Mouse (Mus musculus) intestine, postnatal 0 days (tissue): ENCODE data around the gene Smug1. TPM values are rescaled to one million over a fixed set of nuclear protein-coding genes. Genes with fewer than 3 reads are reported as not detected.

ENCODE experiments used
- ATAC-seq: fragments of 200-750 bp; cut with Nextera tagmentation; 2 replicates; pipeline ENCODE4 v1.8.0; 2017; ENCODE audit warnings: mild to moderate bottlenecking, moderate TSS enrichment, moderate library complexity
- H3K27ac ChIP-seq: fragments of 300-500 bp; sonication (generic); 2 replicates; pipeline ENCODE4 v1.5.1; 2014; ENCODE audit warnings: mild to moderate bottlenecking, low read depth, low read length, moderate library complexity
- H3K27me3 ChIP-seq: fragments of 300-500 bp; sonication (generic); replicated peaks from 2 replicates; pipeline ENCODE4 v1.6.1; 2014; ENCODE audit warnings: low read length, mixed read lengths; ENCODE audit not compliant: control insufficient read depth, insufficient read depth
- H3K36me3 ChIP-seq: fragments of 300-500 bp; sonication (generic); 2 replicates; pipeline ENCODE4 v1.6.1; 2014; ENCODE audit warnings: mild to moderate bottlenecking, moderate library complexity; ENCODE audit not compliant: control insufficient read depth, insufficient read depth
- H3K4me1 ChIP-seq: fragments of 300-500 bp; sonication (generic); replicated peaks from 2 replicates; pipeline ENCODE4 v1.6.1; 2014; ENCODE audit warnings: antibody characterized with exemption, low read length, mixed read lengths; ENCODE audit not compliant: control insufficient read depth, insufficient read depth
- H3K4me2 ChIP-seq: fragments of 300-500 bp; sonication (generic); replicated peaks from 2 replicates; pipeline ENCODE4 v1.6.1; 2014; ENCODE audit warnings: low read depth, mild to moderate bottlenecking, moderate library complexity
- H3K4me3 ChIP-seq: fragments of 300-500 bp; sonication (generic); 2 replicates; pipeline ENCODE4 v1.5.1; 2014; ENCODE audit warnings: low read depth, low read length
- H3K9ac ChIP-seq: fragments of 300-500 bp; sonication (generic); 2 replicates; pipeline ENCODE4 v1.6.1; 2014; ENCODE audit warnings: mild to moderate bottlenecking, low read depth, low read length
- H3K9me3 ChIP-seq: fragments of 300-500 bp; sonication (generic); 2 replicates; pipeline ENCODE4 v1.6.1; 2016; ENCODE audit warnings: mixed run types; ENCODE audit not compliant: control insufficient read depth
- CTCF ChIP-seq: sonication (generic); IDR thresholded peaks from 2 replicates; pipeline ENCODE4 v1.5.1; 2016; ENCODE audit warnings: low read depth, mild to moderate bottlenecking, control low read depth, antibody characterized with exemption, moderate library complexity
- WGBS: fragments of 180-500 bp; shearing (Covaris S2); extraction: QIAGEN DNeasy Blood & Tissue Kit; methylation state at CpG from one replicate; pipeline ENCODE4 v1.1.7; 2014; 5-methylcytosine and 5-hydroxymethylcytosine counted together
- polyA plus RNA-seq: library from polyadenylated mRNA; unstranded; fragments of >200 nt; fragmentation: Nextera tagmentation; extraction: Ambion mirVana; gene quantifications from 2 replicates; pipeline ENCODE4 v1.2.1, GENCODE M21; 2015

Gene Smug1
- polyA plus RNA-seq, 1 experiment from 2014 or later, result 9.2 TPM

DNA sequence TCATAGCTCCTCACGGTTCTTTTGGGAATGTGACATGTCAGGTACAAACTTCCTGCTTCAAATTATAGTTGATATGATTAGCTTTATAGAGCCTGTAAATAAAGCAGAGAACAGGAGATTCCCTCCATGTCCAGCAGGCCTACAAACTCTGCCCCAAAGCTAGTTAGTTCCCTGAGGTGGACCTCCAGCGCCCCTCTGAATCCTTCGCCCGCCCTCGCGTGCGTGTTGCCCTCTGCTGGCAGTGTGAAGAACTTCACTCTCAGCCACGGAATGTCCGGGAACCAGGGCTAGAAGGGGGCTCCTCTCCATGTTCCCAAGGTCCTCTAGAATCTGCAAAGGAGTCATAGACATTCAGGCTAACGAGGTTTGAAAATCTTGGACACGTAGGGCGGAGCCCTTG is 11.2 kb upstream of the Smug1 start:
- Histone ChIP-seq H3K9me3 (no peaks in the 10 kb centered on the region), H3K4me1 (peaks cover 4% of the 10 kb centered on the region; the same call in 1 of the 2 replicates), H3K36me3 (no peaks in the 10 kb centered on the region), H3K9ac (no peak overlapping the region), H3K4me2 (no peak overlapping the region), H3K4me3 (no peak overlapping the region), H3K27me3 (peaks cover 80% of the 10 kb centered on the region), H3K27ac (no peak overlapping the region)
- WGBS, result 14% methylated on average over 12 of the region's 12 CpGs
- TF ChIP-seq CTCF, result peak; percentile 87
- ATAC-seq, result no peak

- Histone ChIP-seq H3K4me3 (no peak overlapping the region), H3K4me2 (peak overlapping the region; percentile 48; the same call in 1 of the 2 replicates), H3K27ac (no peak overlapping the region), H3K9ac (no peak overlapping the region), H3K27me3 (peaks cover 82% of the 10 kb centered on the region), H3K9me3 (no peaks in the 10 kb centered on the region), H3K4me1 (peaks cover 4% of the 10 kb centered on the region; the same call in 1 of the 2 replicates), H3K36me3 (no peaks in the 10 kb centered on the region)
- TF ChIP-seq CTCF, result no peak
- 6% methylated on average over 12 of the region's 12 CpGs for WGBS
- no peak for ATAC-seq
Measured at GRCm38 (mm10) chr15:103177611-103178041, 10.7 kb upstream of the Smug1 start.

GRCm38 (mm10) chr15:103176874-103177421 is 10.1 kb upstream of the Smug1 start:
- H3K4me2 ChIP-seq, result peak overlapping the region; percentile 48
- no peaks in the 10 kb centered on the region for H3K36me3 ChIP-seq
- no peak overlapping the region for H3K27ac ChIP-seq
- H3K4me3 ChIP-seq, result no peak overlapping the region
- ATAC-seq, result peak; percentile 42; the same call in 1 of the 2 replicates
- peaks cover 4% of the 10 kb centered on the region; the same call in 1 of the 2 replicates for H3K4me1 ChIP-seq
- peak; percentile 98 for TF ChIP-seq CTCF
- no peak overlapping the region for H3K9ac ChIP-seq
- 1% methylated on average over 18 of the region's 18 CpGs for WGBS
- peaks cover 87% of the 10 kb centered on the region for H3K27me3 ChIP-seq
- H3K9me3 ChIP-seq, result no peaks in the 10 kb centered on the region

GRCm38 (mm10) chr15:103173251-103173650 is 6.4 kb upstream of the Smug1 start:
- Histone ChIP-seq H3K27ac (no peak overlapping the region), H3K4me1 (peaks cover 7% of the 10 kb centered on the region; the same call in 1 of the 2 replicates), H3K4me2 (no peak overlapping the region), H3K4me3 (no peak overlapping the region), H3K9ac (no peak overlapping the region), H3K27me3 (peaks cover 97% of the 10 kb centered on the region), H3K36me3 (no peaks in the 10 kb centered on the region), H3K9me3 (no peaks in the 10 kb centered on the region)
- TF ChIP-seq CTCF, result no peak
- WGBS, result 90% methylated on average over 5 of the region's 5 CpGs
- no peak for ATAC-seq

DNA sequence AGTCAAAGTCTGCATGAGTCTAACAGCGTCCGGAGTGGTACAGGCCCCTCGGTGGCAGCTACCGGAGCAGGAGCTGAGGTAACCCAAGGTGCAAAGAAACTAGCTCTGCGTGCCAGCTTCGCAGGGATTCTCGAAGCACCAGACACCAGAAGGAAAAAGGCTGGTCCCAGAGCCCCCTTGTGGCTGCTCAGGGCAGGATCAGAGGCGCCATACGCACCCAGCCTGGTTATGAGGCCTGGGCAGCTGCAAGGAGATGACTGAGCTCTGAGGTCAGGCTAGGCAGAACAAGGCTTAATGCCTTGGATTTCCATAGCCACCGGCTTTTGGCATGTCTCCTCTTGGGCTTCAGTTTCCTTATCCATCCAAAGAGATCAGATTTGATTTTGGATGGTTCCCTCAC is 5.6 kb upstream of the Smug1 start:
- no peak overlapping the region for H3K4me3 ChIP-seq
- H3K27me3 ChIP-seq, result peaks cover 96% of the 10 kb centered on the region
- H3K36me3 ChIP-seq, result no peaks in the 10 kb centered on the region
- WGBS, result 12% methylated on average over 10 of the region's 10 CpGs
- H3K9me3 ChIP-seq, result no peaks in the 10 kb centered on the region
- no peak overlapping the region for H3K27ac ChIP-seq
- H3K4me2 ChIP-seq, result no peak overlapping the region
- H3K4me1 ChIP-seq, result peaks cover 3% of the 10 kb centered on the region; the same call in 1 of the 2 replicates
- peak; percentile 24; the same call in 1 of the 2 replicates for ATAC-seq
- H3K9ac ChIP-seq, result no peak overlapping the region
- peak; percentile 86 for TF ChIP-seq CTCF

GRCm38 (mm10) chr15:103171276-103171675 is 4.4 kb upstream of the Smug1 start:
- Histone ChIP-seq H3K4me3 (no peak overlapping the region), H3K27me3 (peaks cover 95% of the 10 kb centered on the region), H3K4me2 (0 out of 2 replicates have a peak overlapping the region, but pooled peaks have one; percentile 17), H3K9me3 (no peaks in the 10 kb centered on the region), H3K36me3 (no peaks in the 10 kb centered on the region), H3K4me1 (peaks cover 3% of the 10 kb centered on the region; the same call in 1 of the 2 replicates), H3K9ac (no peak overlapping the region), H3K27ac (no peak overlapping the region)
- 22% methylated on average over 8 of the region's 8 CpGs for WGBS
- ATAC-seq, result no peak
- TF ChIP-seq CTCF, result no peak

- Histone ChIP-seq H3K27ac (no peak overlapping the region), H3K36me3 (no peaks in the 10 kb centered on the region), H3K4me3 (peak overlapping the region; percentile 17), H3K4me2 (peak overlapping the region; percentile 92), H3K9me3 (no peaks in the 10 kb centered on the region), H3K4me1 (peaks cover 3% of the 10 kb centered on the region; the same call in 1 of the 2 replicates), H3K9ac (no peak overlapping the region), H3K27me3 (peaks cover 94% of the 10 kb centered on the region)
- no peak for ATAC-seq
- 15% methylated on average over 15 of the region's 16 CpGs for WGBS
- no peak for TF ChIP-seq CTCF
Measured at GRCm38 (mm10) chr15:103170316-103170679, 3.4 kb upstream of the Smug1 start.
